Mouse (Mus musculus) lung, postnatal 0 days (tissue): ENCODE measurements around the gene Erg28. TPM values are rescaled to one million over a fixed set of nuclear protein-coding genes. Genes with fewer than 3 reads are reported as not detected.

Source experiments
- ATAC-seq: fragments of 200-750 bp; cut with Nextera tagmentation; 2 replicates; pipeline ENCODE4 v1.8.0; 2017; ENCODE audit warnings: moderate library complexity
- DNase-seq: peaks from one replicate; pipeline ENCODE4 v3.0.0-alpha.2; 2016; ENCODE audit warnings: low spot score
- H3K27ac ChIP-seq: fragments of 300-500 bp; sonication (generic); 2 replicates; pipeline ENCODE4 v1.5.1; 2014; ENCODE audit warnings: antibody characterized with exemption, mild to moderate bottlenecking, low read length, mixed read lengths
- H3K27me3 ChIP-seq: fragments of 300-500 bp; sonication (generic); replicated peaks from 2 replicates; pipeline ENCODE4 v1.6.1; 2014; ENCODE audit warnings: low read length, mixed read lengths; ENCODE audit not compliant: insufficient read depth
- H3K36me3 ChIP-seq: fragments of 300-500 bp; sonication (generic); 2 replicates; pipeline ENCODE4 v1.6.1; 2014; ENCODE audit warnings: low read length, mixed read lengths; ENCODE audit not compliant: insufficient read depth
- H3K4me1 ChIP-seq: fragments of 300-500 bp; sonication (generic); 2 replicates; pipeline ENCODE4 v1.6.1; 2014; ENCODE audit warnings: antibody characterized with exemption, low read depth, low read length, mixed read lengths; ENCODE audit not compliant: insufficient read depth
- H3K4me2 ChIP-seq: fragments of 300-500 bp; sonication (generic); replicated peaks from 2 replicates; pipeline ENCODE4 v1.6.1; 2014; ENCODE audit warnings: low read depth, mild to moderate bottlenecking, low read length, moderate library complexity, mixed read lengths
- H3K4me3 ChIP-seq: fragments of 300-500 bp; sonication (generic); 2 replicates; pipeline ENCODE4 v1.5.1; 2014; ENCODE audit warnings: low read depth, low read length
- H3K9ac ChIP-seq: fragments of 300-500 bp; sonication (generic); replicated peaks from 2 replicates; pipeline ENCODE4 v1.6.1; 2014; ENCODE audit warnings: low read depth, mild to moderate bottlenecking
- H3K9me3 ChIP-seq: fragments of 300-500 bp; sonication (generic); 2 replicates; pipeline ENCODE4 v1.6.1; 2016; ENCODE audit warnings: low read length, mixed read lengths
- CTCF ChIP-seq: IDR thresholded peaks from 2 replicates; pipeline ENCODE4 v1.5.1; 2016; ENCODE audit warnings: antibody characterized with exemption, mild to moderate bottlenecking
- EP300 ChIP-seq: IDR thresholded peaks from 2 replicates; pipeline ENCODE4 v1.6.1; 2016; ENCODE audit warnings: antibody characterized with exemption, mild to moderate bottlenecking, control low read depth
- WGBS: fragments of 180-500 bp; shearing (Covaris S2); extraction: QIAGEN DNeasy Blood & Tissue Kit; methylation state at CpG from one replicate; pipeline ENCODE4 v1.1.7; 2014; 5-methylcytosine and 5-hydroxymethylcytosine counted together
- polyA plus RNA-seq: library from polyadenylated mRNA; unstranded; fragments of >200 nt; fragmentation: Nextera tagmentation; extraction: Ambion mirVana; gene quantifications from 2 replicates; pipeline ENCODE4 v1.2.1, GENCODE M21; 2015

Gene Erg28
- polyA plus RNA-seq, 1 experiment from 2014 or later, result 80.8 TPM

GRCm38 (mm10) chr12:85859511-85860189 lies 35.3 kb upstream of the Erg28 start:
- no peak; the same call in 1 of the 2 replicates for ATAC-seq
- TF ChIP-seq CTCF, result no peak
- no peak for TF ChIP-seq EP300

GRCm38 (mm10) chr12:85859111-85859510 lies 34.8 kb upstream of the Erg28 start:
- DNase-seq (peak; percentile 18), ATAC-seq (no peak)
- H3K4me2 ChIP-seq, result no peak overlapping the region
- H3K36me3 ChIP-seq, result no peaks in the 10 kb centered on the region
- no peaks in the 10 kb centered on the region; the same call in 1 of the 2 replicates for H3K4me1 ChIP-seq
- TF ChIP-seq CTCF (no peak), EP300 (no peak)
- H3K9ac ChIP-seq, result no peak overlapping the region
- H3K4me3 ChIP-seq, result no peak overlapping the region
- H3K9me3 ChIP-seq, result no peaks in the 10 kb centered on the region
- peak overlapping the region; percentile 29; the same call in 1 of the 2 replicates for H3K27ac ChIP-seq
- H3K27me3 ChIP-seq, result no peaks in the 10 kb centered on the region
- WGBS, result 49% methylated on average over 3 of the region's 3 CpGs

More at GRCm38 (mm10) chr12:85859511-85860189, 35.3 kb upstream of the Erg28 start:
- Histone ChIP-seq H3K4me3 (no peak overlapping the region), H3K36me3 (no peaks in the 10 kb centered on the region), H3K27ac (no peak overlapping the region), H3K4me1 (no peaks in the 10 kb centered on the region; the same call in 1 of the 2 replicates), H3K4me2 (no peak overlapping the region), H3K9me3 (no peaks in the 10 kb centered on the region), H3K9ac (no peak overlapping the region), H3K27me3 (no peaks in the 10 kb centered on the region)
- 18% methylated on average over 3 of the region's 3 CpGs for WGBS
- DNase-seq, result peak; percentile 39

GRCm38 (mm10) chr12:85857300-85857699 lies 33.0 kb upstream of the Erg28 start:
- DNase-seq (no peak), ATAC-seq (no peak)
- TF ChIP-seq EP300 (no peak), CTCF (no peak)
- Histone ChIP-seq H3K27me3 (no peaks in the 10 kb centered on the region), H3K9ac (no peak overlapping the region), H3K4me1 (no peaks in the 10 kb centered on the region; the same call in 1 of the 2 replicates), H3K4me3 (no peak overlapping the region), H3K9me3 (no peaks in the 10 kb centered on the region), H3K36me3 (no peaks in the 10 kb centered on the region), H3K27ac (no peak overlapping the region), H3K4me2 (no peak overlapping the region)
- WGBS, result 77% methylated on average over 7 of the region's 7 CpGs

- peak; percentile 79 for DNase-seq
- WGBS, result 44% methylated on average over 1 of the region's 1 CpGs
Measured at GRCm38 (mm10) chr12:85854271-85854670, 29.9 kb upstream of the Erg28 start.

GRCm38 (mm10) chr12:85853836-85854235 lies 29.5 kb upstream of the Erg28 start:
- Histone ChIP-seq H3K9ac (no peak overlapping the region), H3K4me1 (no peaks in the 10 kb centered on the region), H3K27ac (no peak overlapping the region), H3K27me3 (no peaks in the 10 kb centered on the region), H3K9me3 (no peaks in the 10 kb centered on the region), H3K4me3 (no peak overlapping the region), H3K36me3 (no peaks in the 10 kb centered on the region), H3K4me2 (no peak overlapping the region)
- TF ChIP-seq CTCF (no peak), EP300 (no peak)
- ATAC-seq (no peak), DNase-seq (no peak)
- WGBS, result 76% methylated on average over 4 of the region's 4 CpGs

More at GRCm38 (mm10) chr12:85854271-85854670, 29.9 kb upstream of the Erg28 start:
- H3K4me3 ChIP-seq, result no peak overlapping the region
- peak; percentile 43; the same call in 1 of the 2 replicates for ATAC-seq
- TF ChIP-seq CTCF, result no peak
- TF ChIP-seq EP300, result no peak
- no peaks in the 10 kb centered on the region for H3K4me1 ChIP-seq
- no peak overlapping the region for H3K27ac ChIP-seq
- H3K9ac ChIP-seq, result no peak overlapping the region
- H3K27me3 ChIP-seq, result no peaks in the 10 kb centered on the region
- no peak overlapping the region for H3K4me2 ChIP-seq
- no peaks in the 10 kb centered on the region for H3K9me3 ChIP-seq
- no peaks in the 10 kb centered on the region for H3K36me3 ChIP-seq

- no peaks in the 10 kb centered on the region for H3K27me3 ChIP-seq
- no peak overlapping the region for H3K27ac ChIP-seq
- no peaks in the 10 kb centered on the region for H3K9me3 ChIP-seq
- H3K4me2 ChIP-seq, result no peak overlapping the region
- 73% methylated on average over 8 of the region's 8 CpGs for WGBS
- no peak for ATAC-seq
- H3K4me3 ChIP-seq, result no peak overlapping the region
- H3K4me1 ChIP-seq, result no peaks in the 10 kb centered on the region
- no peak overlapping the region for H3K9ac ChIP-seq
- no peak for DNase-seq
- TF ChIP-seq EP300 (no peak), CTCF (no peak)
- peaks cover 4% of the 10 kb centered on the region; the same call in 1 of the 2 replicates for H3K36me3 ChIP-seq
Measured at GRCm38 (mm10) chr12:85850661-85851060, 26.3 kb upstream of the Erg28 start.
